Mouse (Mus musculus) embryonic facial prominence, embryonic 15.5 days (tissue): Measurements from ENCODE around the gene Gna15. TPM values are rescaled to one million over a fixed set of nuclear protein-coding genes. Genes with fewer than 3 reads are reported as not detected.

Experiments
- ATAC-seq: fragments of 200-750 bp; cut with Nextera tagmentation; 2 replicates; pipeline ENCODE4 v1.8.0; 2017; ENCODE audit warnings: low read depth, moderate TSS enrichment; ENCODE audit not compliant: insufficient number of reproducible peaks, low FRiP score, low TSS enrichment
- H3K27ac ChIP-seq: fragments of 300-500 bp; sonication (generic); replicated peaks from 2 replicates; pipeline ENCODE4 v1.5.1; 2015; ENCODE audit warnings: mild to moderate bottlenecking, inconsistent platforms
- H3K27me3 ChIP-seq: fragments of 300-500 bp; sonication (generic); 2 replicates; pipeline ENCODE4 v1.6.1; 2015; ENCODE audit warnings: inconsistent platforms
- H3K36me3 ChIP-seq: fragments of 300-500 bp; sonication (generic); 2 replicates; pipeline ENCODE4 v1.6.1; 2015; ENCODE audit warnings: mild to moderate bottlenecking, inconsistent platforms
- H3K4me1 ChIP-seq: fragments of 300-500 bp; sonication (generic); 2 replicates; pipeline ENCODE4 v1.6.1; 2015; ENCODE audit warnings: inconsistent platforms
- H3K4me2 ChIP-seq: fragments of 300-500 bp; sonication (generic); replicated peaks from 2 replicates; pipeline ENCODE4 v1.6.1; 2015; ENCODE audit warnings: mild to moderate bottlenecking, inconsistent platforms
- H3K4me3 ChIP-seq: fragments of 300-500 bp; sonication (generic); replicated peaks from 2 replicates; pipeline ENCODE4 v1.5.1; 2015; ENCODE audit warnings: mild to moderate bottlenecking, inconsistent platforms
- H3K9ac ChIP-seq: fragments of 300-500 bp; sonication (generic); 2 replicates; pipeline ENCODE4 v1.6.1; 2015; ENCODE audit warnings: inconsistent platforms
- H3K9me3 ChIP-seq: fragments of 300-500 bp; sonication (generic); replicated peaks from 2 replicates; pipeline ENCODE4 v1.6.1; 2016; ENCODE audit warnings: inconsistent platforms
- WGBS: fragments of 180-500 bp; shearing (Covaris S2); methylation state at CpG from one replicate; pipeline ENCODE4 v1.1.7; 2015; 5-methylcytosine and 5-hydroxymethylcytosine counted together
- polyA plus RNA-seq: library from polyadenylated mRNA; unstranded; fragments of >200 nt; fragmentation: Nextera tagmentation; extraction: Ambion mirVana; gene quantifications from 2 replicates; pipeline ENCODE4 v1.2.1, GENCODE M21; 2015

Gene Gna15
- polyA plus RNA-seq, 1 experiment from 2014 or later = 4.9 TPM

- WGBS = 72% methylated on average over 10 of the region's 10 CpGs
- no peak for ATAC-seq
- no peaks in the 10 kb centered on the region for H3K27me3 ChIP-seq
- no peaks in the 10 kb centered on the region for H3K9me3 ChIP-seq
- no peak overlapping the region for H3K4me3 ChIP-seq
- no peak overlapping the region; the same call in 1 of the 2 replicates for H3K9ac ChIP-seq
- H3K4me2 ChIP-seq = 0 out of 2 replicates have a peak overlapping the region, but pooled peaks have one; percentile 1
- H3K27ac ChIP-seq = no peak overlapping the region
- peaks cover 16% of the 10 kb centered on the region; the same call in 1 of the 2 replicates for H3K36me3 ChIP-seq
- H3K4me1 ChIP-seq = peaks cover 38% of the 10 kb centered on the region
These were observed 17.8 kb upstream of the Gna15 start for GRCm38 (mm10) chr10:81541803-81542202.

DNA sequence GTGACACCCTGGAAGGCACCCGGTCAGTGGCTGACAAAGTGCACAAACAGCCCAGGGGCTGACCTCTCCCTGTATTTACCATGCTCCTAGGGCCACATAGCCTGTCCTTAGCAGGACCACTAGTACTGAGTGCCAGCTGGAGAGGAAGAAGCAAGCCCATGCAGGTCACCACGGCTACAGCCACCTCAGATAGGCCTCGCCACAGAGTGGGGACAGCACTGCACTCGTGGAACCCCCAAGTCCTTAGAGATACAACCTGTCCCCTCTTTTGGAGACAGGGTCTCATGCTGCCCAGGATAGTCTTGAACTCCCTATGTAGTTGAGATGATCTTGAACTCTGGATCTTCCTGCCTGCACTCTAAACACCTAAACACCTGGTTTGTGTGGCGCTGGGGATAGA lies 17.3 kb upstream of the Gna15 start:
- H3K36me3 ChIP-seq = peaks cover 16% of the 10 kb centered on the region; the same call in 1 of the 2 replicates
- whole genome bisulfite sequencing = 86% methylated on average over 5 of the region's 5 CpGs
- no peaks in the 10 kb centered on the region for H3K27me3 ChIP-seq
- H3K9ac ChIP-seq = no peak overlapping the region
- peaks cover 38% of the 10 kb centered on the region for H3K4me1 ChIP-seq
- no peaks in the 10 kb centered on the region for H3K9me3 ChIP-seq
- no peak overlapping the region for H3K27ac ChIP-seq
- no peak for ATAC-seq
- H3K4me2 ChIP-seq = no peak overlapping the region
- H3K4me3 ChIP-seq = no peak overlapping the region

GRCm38 (mm10) chr10:81538321-81539048 lies 14.5 kb upstream of the Gna15 start:
- Histone ChIP-seq H3K4me2 (no peak overlapping the region), H3K27me3 (no peaks in the 10 kb centered on the region), H3K9me3 (no peaks in the 10 kb centered on the region), H3K27ac (no peak overlapping the region), H3K36me3 (peaks cover 17% of the 10 kb centered on the region), H3K4me1 (peaks cover 42% of the 10 kb centered on the region), H3K4me3 (no peak overlapping the region), H3K9ac (no peak overlapping the region)
- 77% methylated on average over 3 of the region's 3 CpGs for WGBS
- ATAC-seq = no peak

DNA sequence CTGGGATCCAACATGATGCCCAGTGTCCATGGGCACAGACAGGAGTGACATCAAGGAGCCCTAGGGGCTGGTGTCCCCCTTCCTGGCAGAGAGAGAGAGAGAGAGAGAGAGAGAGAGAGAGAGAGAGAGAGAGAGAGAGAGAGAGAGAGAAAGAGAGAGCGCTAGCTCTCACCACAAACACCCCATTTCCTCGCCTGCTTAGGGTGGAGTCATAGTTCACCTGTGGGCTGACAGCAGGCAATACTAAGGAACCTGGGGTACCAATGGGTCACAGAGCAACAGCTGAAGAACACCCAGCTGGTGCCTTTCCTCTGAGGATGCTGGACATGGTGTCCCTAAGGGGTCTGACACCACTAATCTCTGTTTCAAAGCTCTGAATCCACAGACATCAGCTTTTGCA lies 13.4 kb upstream of the Gna15 start:
- WGBS = 94% methylated on average over 2 of the region's 2 CpGs
- no peak for ATAC-seq
- peaks cover 27% of the 10 kb centered on the region for H3K36me3 ChIP-seq

GRCm38 (mm10) chr10:81536734-81537133 lies 12.7 kb upstream of the Gna15 start:
- Histone ChIP-seq H3K4me1 (peaks cover 24% of the 10 kb centered on the region), H3K4me2 (no peak overlapping the region), H3K36me3 (peaks cover 33% of the 10 kb centered on the region), H3K9ac (no peak overlapping the region), H3K27ac (no peak overlapping the region), H3K27me3 (no peaks in the 10 kb centered on the region), H3K4me3 (no peak overlapping the region), H3K9me3 (no peaks in the 10 kb centered on the region)
- ATAC-seq = no peak
- WGBS = 78% methylated on average over 6 of the region's 6 CpGs

More for the DNA sequence above, 13.4 kb upstream of the Gna15 start:
- no peak overlapping the region for H3K9ac ChIP-seq
- H3K27ac ChIP-seq = no peak overlapping the region
- no peak overlapping the region for H3K4me2 ChIP-seq
- no peaks in the 10 kb centered on the region for H3K9me3 ChIP-seq
- no peak overlapping the region for H3K4me3 ChIP-seq
- H3K4me1 ChIP-seq = peaks cover 31% of the 10 kb centered on the region
- H3K27me3 ChIP-seq = no peaks in the 10 kb centered on the region

- Histone ChIP-seq H3K9ac (no peak overlapping the region), H3K4me3 (no peak overlapping the region), H3K27ac (no peak overlapping the region), H3K27me3 (no peaks in the 10 kb centered on the region), H3K4me2 (no peak overlapping the region), H3K9me3 (no peaks in the 10 kb centered on the region), H3K4me1 (peaks cover 17% of the 10 kb centered on the region), H3K36me3 (peaks cover 47% of the 10 kb centered on the region)
- WGBS = 66% methylated on average over 16 of the region's 16 CpGs
- no peak for ATAC-seq
These were observed 10.8 kb upstream of the Gna15 start for GRCm38 (mm10) chr10:81534826-81535225.

GRCm38 (mm10) chr10:81526779-81527178 lies 2.8 kb upstream of the Gna15 start:
- no peaks in the 10 kb centered on the region for H3K9me3 ChIP-seq
- H3K4me1 ChIP-seq = peaks cover 11% of the 10 kb centered on the region; the same call in 1 of the 2 replicates
- H3K36me3 ChIP-seq = peaks cover 32% of the 10 kb centered on the region
- no peak overlapping the region for H3K4me3 ChIP-seq
- no peak overlapping the region for H3K4me2 ChIP-seq
- no peak overlapping the region for H3K27ac ChIP-seq
- 0 out of 2 replicates have a peak, but pooled peaks cover 3% of the 10 kb centered on the region for H3K27me3 ChIP-seq
- WGBS = 13% methylated on average over 14 of the region's 14 CpGs
- no peak overlapping the region for H3K9ac ChIP-seq
- ATAC-seq = no peak

DNA sequence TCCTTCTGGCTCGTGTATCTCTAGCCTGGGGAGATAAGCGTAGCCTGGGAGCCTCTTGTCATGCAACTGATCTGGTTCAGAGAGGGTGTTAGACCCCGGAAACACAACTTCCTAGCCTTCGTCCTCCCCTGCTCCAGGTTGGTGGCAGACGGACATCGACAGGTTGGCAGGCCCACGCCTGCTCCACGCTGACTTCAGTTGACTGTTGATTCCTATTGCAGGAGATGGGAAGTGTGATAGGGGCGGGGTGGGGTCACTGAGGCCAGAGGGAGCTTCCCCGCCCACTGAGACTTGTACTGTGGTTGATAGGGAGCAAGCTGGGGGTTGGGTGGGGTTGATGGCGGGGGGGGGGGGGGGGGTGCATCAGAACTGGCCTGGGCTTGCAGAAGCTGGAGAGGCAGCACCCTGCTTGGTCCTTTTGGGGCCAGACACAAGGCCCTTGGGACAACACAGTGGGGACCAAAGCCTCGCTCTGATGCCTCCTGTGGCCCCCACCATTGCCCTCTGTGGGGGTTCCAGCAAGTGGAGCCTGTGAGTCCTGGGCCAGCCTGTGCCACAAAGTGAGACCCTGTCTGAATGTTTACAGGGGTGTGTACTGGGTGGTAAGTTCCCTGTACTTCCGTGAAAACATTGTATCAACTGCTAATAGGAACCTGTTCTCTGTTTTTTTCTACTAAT lies 1.1 kb upstream of the Gna15 start:
- H3K36me3 ChIP-seq = peaks cover 16% of the 10 kb centered on the region
- no peak overlapping the region for H3K4me3 ChIP-seq
- H3K4me2 ChIP-seq = no peak overlapping the region
- 43% methylated on average over 13 of the region's 13 CpGs for WGBS
- peaks cover 11% of the 10 kb centered on the region; the same call in 1 of the 2 replicates for H3K4me1 ChIP-seq
- H3K9ac ChIP-seq = no peak overlapping the region
- H3K27ac ChIP-seq = no peak overlapping the region; the same call in 1 of the 2 replicates
- no peak for ATAC-seq
- H3K9me3 ChIP-seq = no peaks in the 10 kb centered on the region
- 0 out of 2 replicates have a peak, but pooled peaks cover 3% of the 10 kb centered on the region for H3K27me3 ChIP-seq

DNA sequence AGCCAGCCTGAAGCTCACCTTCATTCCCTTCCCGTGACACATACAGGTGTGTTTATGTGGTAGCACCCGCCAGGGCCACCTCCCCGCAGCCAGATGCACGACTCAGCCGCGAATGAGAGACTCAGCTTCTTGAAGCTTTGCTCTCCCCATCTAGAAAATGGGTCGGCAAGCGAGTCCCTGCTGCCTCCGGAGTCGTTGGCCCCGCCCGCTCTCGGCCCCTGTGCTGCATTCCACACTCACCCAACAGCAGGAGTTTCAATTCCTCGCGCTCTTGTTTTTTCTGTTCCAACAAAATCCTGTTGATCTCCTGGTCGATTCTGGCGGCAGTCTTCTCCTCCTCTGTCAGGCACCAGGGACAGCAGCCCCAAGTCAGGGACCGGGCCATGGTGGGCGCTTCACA lies 455 bp downstream of the Gna15 start:
- no peak for ATAC-seq

DNA sequence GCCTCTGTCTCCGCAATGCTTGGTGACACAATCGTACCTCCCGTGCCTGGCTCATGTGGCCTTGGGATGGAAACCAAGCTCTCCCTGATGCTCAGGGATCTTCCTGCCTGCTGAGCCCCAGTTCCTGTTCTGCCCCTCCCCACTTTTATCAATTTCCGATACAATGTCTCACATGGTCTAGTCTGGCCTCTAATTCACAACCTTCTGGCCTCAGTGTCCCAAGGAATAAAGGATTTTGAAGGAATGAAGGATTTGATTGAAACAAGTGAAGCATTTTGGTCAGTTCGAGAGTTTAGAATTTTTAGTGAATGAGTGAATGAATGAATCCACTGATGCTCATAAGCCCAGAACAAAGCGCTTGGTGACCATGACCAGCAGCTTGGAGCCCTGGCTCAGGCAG lies 883 bp downstream of the Gna15 start:
- 78% methylated on average over 6 of the region's 6 CpGs for WGBS
- Histone ChIP-seq H3K4me3 (peak overlapping the region; percentile 28), H3K9ac (no peak overlapping the region), H3K9me3 (no peaks in the 10 kb centered on the region), H3K27me3 (0 out of 2 replicates have a peak, but pooled peaks cover 3% of the 10 kb centered on the region), H3K4me2 (peak overlapping the region; percentile 28), H3K4me1 (peaks cover 11% of the 10 kb centered on the region; the same call in 1 of the 2 replicates), H3K36me3 (no peaks in the 10 kb centered on the region), H3K27ac (peak overlapping the region; percentile 72; the same call in 1 of the 2 replicates)
- no peak for ATAC-seq

More for the DNA sequence above, 455 bp downstream of the Gna15 start:
- peak overlapping the region; percentile 28 for H3K4me2 ChIP-seq
- 13% methylated on average over 19 of the region's 19 CpGs for WGBS
- H3K4me3 ChIP-seq = peak overlapping the region; percentile 28
- H3K9ac ChIP-seq = no peak overlapping the region
- peak overlapping the region; percentile 72 for H3K27ac ChIP-seq
- 0 out of 2 replicates have a peak, but pooled peaks cover 3% of the 10 kb centered on the region for H3K27me3 ChIP-seq
- no peaks in the 10 kb centered on the region for H3K9me3 ChIP-seq
- 0 out of 2 replicates have a peak, but pooled peaks cover under 1% of the 10 kb centered on the region for H3K36me3 ChIP-seq
- peaks cover 11% of the 10 kb centered on the region; the same call in 1 of the 2 replicates for H3K4me1 ChIP-seq

DNA sequence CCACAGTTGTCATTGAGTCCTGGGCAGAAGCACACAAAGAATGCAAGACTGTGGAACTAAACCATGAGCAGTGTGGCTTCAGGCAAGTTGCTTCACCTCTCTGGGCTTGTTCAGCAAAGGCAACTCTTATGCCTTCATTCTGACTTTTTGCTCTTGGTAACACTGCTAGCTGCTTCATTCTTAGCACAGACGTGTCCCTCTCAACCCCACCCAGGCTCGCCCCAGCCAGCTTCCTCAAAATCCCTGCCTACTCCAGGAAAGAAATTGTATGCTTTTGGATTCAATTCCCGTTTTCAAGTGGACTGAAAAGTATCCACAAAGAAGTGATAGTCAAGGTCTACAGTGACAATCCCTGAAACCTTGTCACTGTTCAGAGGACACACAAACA lies 4.1 kb downstream of the Gna15 start:
- H3K9ac ChIP-seq = no peak overlapping the region
- H3K27me3 ChIP-seq = 0 out of 2 replicates have a peak, but pooled peaks cover 3% of the 10 kb centered on the region
- no peak overlapping the region for H3K4me2 ChIP-seq
- H3K4me1 ChIP-seq = peaks cover 11% of the 10 kb centered on the region; the same call in 1 of the 2 replicates
- no peak for ATAC-seq
- no peaks in the 10 kb centered on the region for H3K9me3 ChIP-seq
- no peak overlapping the region for H3K27ac ChIP-seq
- 55% methylated on average over 3 of the region's 3 CpGs for WGBS
- H3K4me3 ChIP-seq = no peak overlapping the region
- H3K36me3 ChIP-seq = no peaks in the 10 kb centered on the region
